Mouse (Mus musculus): ENCODE measurements at regions not wholly inside any gene's neighbourhood (a gene's known extent, or its start where the extent isn't known, plus 50 kb on each side); places are given as distances from the start of the nearest gene placed in this dataset.

DNA sequence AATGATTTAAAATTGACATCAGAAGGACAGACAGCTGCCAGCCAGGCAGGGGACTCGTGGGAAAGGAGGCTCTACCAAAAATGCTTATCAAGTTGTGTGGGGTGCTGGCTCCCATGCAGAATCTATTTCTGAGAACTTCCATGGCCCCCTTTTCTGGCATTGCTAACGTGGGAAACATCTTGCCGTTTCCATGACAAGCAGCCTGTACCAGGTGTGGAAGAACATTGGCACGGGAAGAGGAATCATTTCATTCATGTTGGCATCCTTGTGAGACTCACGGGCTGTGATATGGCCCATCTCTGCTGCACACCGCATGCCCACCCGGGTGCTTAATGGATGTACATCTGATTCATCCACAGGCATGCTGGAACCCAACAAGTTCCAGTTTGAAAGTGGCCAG, 76.9 kb upstream of the Sox2 start:
- Histone ChIP-seq H3K36me3 (ENCODE audit: control insufficient read depth, insufficient read depth) (no peaks in the 10 kb centered on the region), H3K4me3 (ENCODE audit: insufficient read depth, poor library complexity, severe bottlenecking) (no peak overlapping the region), H3K79me3 (ENCODE audit: low read depth) (no peaks in the 10 kb centered on the region), H3K27me3 (ENCODE audit: control insufficient read depth, insufficient read depth, insufficient read length) (no peaks in the 10 kb centered on the region), H3K79me2 (ENCODE audit: control insufficient read depth, insufficient read depth) (no peaks in the 10 kb centered on the region), H3ac (ENCODE audit: control insufficient read depth, insufficient read length, low read depth) (no peak overlapping the region)
- TF ChIP-seq MYOD1 (IDR thresholded peaks at IDR 0.05; ENCODE audit: control insufficient read depth, insufficient read length, low read depth) (no peak), MAX (IDR thresholded peaks at IDR 0.05) (no peak), CEBPB (IDR thresholded peaks at IDR 0.05; ENCODE audit: low read depth) (no peak), FOSL1 (IDR thresholded peaks at IDR 0.05; ENCODE audit: insufficient read depth, low read length, poor library complexity, severe bottlenecking) (no peak), CTCF (IDR thresholded peaks at IDR 0.05; ENCODE audit: control insufficient read depth, insufficient read depth, insufficient read length) (no peak), MYOG (IDR thresholded peaks at IDR 0.05; ENCODE audit: control insufficient read depth, extremely low read depth, insufficient read length) (no peak), USF1 (IDR thresholded peaks at IDR 0.05; ENCODE audit: low read depth) (no peak)

DNA sequence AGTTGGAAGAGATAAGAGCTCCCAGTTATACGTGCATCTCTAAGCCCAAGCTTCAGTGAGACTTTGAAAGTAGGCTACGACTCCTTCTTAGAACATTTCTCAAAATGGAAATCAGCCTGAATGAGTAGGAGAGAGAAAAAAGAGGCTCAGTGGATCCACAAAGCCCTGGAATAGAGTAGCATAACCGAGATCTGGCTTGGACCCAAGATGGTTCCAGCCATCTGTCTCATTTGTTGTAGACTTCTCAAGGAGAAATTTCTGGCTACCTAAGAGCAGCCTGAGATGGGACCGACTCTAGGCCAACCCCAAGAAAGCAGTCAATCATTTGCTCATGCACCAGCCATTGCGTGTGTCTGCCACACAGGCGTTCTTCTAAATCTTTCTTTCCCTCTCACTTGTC, 78.1 kb upstream of the Sox2 start:
- no peaks in the 10 kb centered on the region for H3K79me2 ChIP-seq (ENCODE audit: control insufficient read depth, insufficient read depth)
- no peak overlapping the region for H3ac ChIP-seq (ENCODE audit: control insufficient read depth, insufficient read length, low read depth)
- H3K4me3 ChIP-seq (ENCODE audit: insufficient read depth, poor library complexity, severe bottlenecking): no peak overlapping the region
- no peaks in the 10 kb centered on the region for H3K27me3 ChIP-seq (ENCODE audit: control insufficient read depth, insufficient read depth, insufficient read length)
- H3K79me3 ChIP-seq (ENCODE audit: low read depth): no peaks in the 10 kb centered on the region
- H3K36me3 ChIP-seq (ENCODE audit: control insufficient read depth, insufficient read depth): no peaks in the 10 kb centered on the region
- TF ChIP-seq CTCF (IDR thresholded peaks at IDR 0.05; ENCODE audit: control insufficient read depth, insufficient read depth, insufficient read length): no peak
- TF ChIP-seq USF1 (IDR thresholded peaks at IDR 0.05; ENCODE audit: low read depth): no peak
- TF ChIP-seq MAX (IDR thresholded peaks at IDR 0.05): no peak

DNA sequence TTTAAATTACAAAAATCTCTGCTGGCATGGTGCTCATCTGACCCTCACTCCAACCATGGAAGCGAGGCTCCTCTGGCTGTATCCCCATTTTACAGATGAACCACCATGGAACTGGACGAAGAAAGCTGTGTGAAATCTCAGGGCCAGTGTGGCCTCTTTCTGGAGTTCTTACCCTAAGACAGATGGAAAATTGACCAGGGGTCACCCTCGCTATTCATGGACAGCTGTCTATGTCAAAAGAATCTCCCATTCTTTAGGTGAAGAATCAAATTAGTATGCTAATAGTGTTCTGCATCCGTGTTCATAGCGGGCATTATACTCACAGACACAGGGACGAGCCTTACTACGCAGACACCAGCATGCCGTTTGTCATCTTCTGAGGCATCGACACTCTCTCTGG, 78.6 kb upstream of the Sox2 start:
- H3K79me2 ChIP-seq (ENCODE audit: control insufficient read depth, insufficient read depth): no peaks in the 10 kb centered on the region
- no peaks in the 10 kb centered on the region for H3K36me3 ChIP-seq (ENCODE audit: control insufficient read depth, insufficient read depth)
- H3K27me3 ChIP-seq (ENCODE audit: control insufficient read depth, insufficient read depth, insufficient read length): no peaks in the 10 kb centered on the region
- H3K79me3 ChIP-seq (ENCODE audit: low read depth): no peaks in the 10 kb centered on the region
- no peak for TF ChIP-seq USF1 (IDR thresholded peaks at IDR 0.05; ENCODE audit: low read depth)
- no peak for TF ChIP-seq MYOD1 (IDR thresholded peaks at IDR 0.05; ENCODE audit: control insufficient read depth, insufficient read length, low read depth)
- TF ChIP-seq CEBPB (IDR thresholded peaks at IDR 0.05; ENCODE audit: low read depth): no peak
- no peak for TF ChIP-seq MAX (IDR thresholded peaks at IDR 0.05)
- TF ChIP-seq MYOG (IDR thresholded peaks at IDR 0.05; ENCODE audit: control insufficient read depth, extremely low read depth, insufficient read length): no peak
- no peak for TF ChIP-seq FOSL1 (IDR thresholded peaks at IDR 0.05; ENCODE audit: insufficient read depth, low read length, poor library complexity, severe bottlenecking)
- no peak for TF ChIP-seq CTCF (IDR thresholded peaks at IDR 0.05; ENCODE audit: control insufficient read depth, insufficient read depth, insufficient read length)
- no peak overlapping the region for H3K4me3 ChIP-seq (ENCODE audit: insufficient read depth, poor library complexity, severe bottlenecking)
- H3ac ChIP-seq (ENCODE audit: control insufficient read depth, insufficient read length, low read depth): no peak overlapping the region

DNA sequence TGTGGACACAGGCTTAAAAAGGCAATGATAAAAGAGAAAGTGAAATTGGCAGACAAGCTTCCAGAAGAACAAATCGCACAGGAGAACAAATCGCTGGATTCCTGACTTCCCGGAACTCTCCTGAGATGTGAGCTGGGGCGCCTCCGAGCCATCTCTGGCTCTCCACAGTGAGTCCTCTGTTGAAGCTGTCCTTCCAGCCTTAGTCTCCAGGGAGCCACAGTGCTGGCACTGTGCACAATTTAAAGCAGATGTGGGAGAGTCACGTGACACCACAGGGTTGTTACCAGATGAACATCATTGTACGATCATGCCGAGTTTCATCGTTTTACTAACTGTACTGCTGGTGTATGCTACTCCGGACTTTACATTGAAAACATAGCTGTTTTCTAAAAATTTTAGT, 80.2 kb upstream of the Sox2 start:
- TF ChIP-seq MYOD1 (IDR thresholded peaks at IDR 0.05; ENCODE audit: control insufficient read depth, insufficient read length, low read depth) (no peak), FOSL1 (IDR thresholded peaks at IDR 0.05; ENCODE audit: insufficient read depth, low read length, poor library complexity, severe bottlenecking) (no peak), MAX (IDR thresholded peaks at IDR 0.05) (no peak), USF1 (IDR thresholded peaks at IDR 0.05; ENCODE audit: low read depth) (peak; percentile 71)
- Histone ChIP-seq H3K36me3 (ENCODE audit: control insufficient read depth, insufficient read depth) (no peaks in the 10 kb centered on the region), H3K27me3 (ENCODE audit: control insufficient read depth, insufficient read depth, insufficient read length) (no peaks in the 10 kb centered on the region), H3ac (ENCODE audit: control insufficient read depth, insufficient read length, low read depth) (no peak overlapping the region), H3K4me3 (ENCODE audit: insufficient read depth, poor library complexity, severe bottlenecking) (no peak overlapping the region), H3K79me2 (ENCODE audit: control insufficient read depth, insufficient read depth) (no peaks in the 10 kb centered on the region), H3K79me3 (ENCODE audit: low read depth) (no peaks in the 10 kb centered on the region)

DNA sequence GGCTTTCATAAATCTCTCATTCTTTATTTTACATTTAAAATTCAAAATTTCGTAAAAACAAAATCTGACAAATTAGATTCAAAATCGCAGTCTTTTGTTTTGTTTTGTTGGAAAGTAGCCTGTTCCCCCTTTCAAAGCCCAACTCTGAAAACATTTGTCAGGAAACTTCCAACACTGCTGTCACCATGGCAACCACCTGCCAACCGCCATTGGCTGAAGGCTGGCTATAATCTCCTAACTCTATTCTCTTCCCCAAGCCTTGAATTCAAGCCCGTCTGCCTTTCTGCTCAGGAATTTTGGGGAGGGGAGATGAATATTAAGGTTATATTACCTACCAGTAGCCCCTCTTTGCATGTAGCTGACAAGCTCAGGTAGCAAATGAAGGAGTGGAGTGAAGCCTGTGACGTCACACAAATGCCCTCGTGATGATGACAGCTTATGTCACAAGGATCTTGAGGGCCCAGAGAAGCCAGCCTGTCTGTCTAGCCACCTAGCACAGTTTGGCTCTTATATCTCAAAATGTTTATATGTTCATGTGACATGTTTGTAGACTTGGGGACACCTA, 82.0 kb upstream of the Sox2 start:
- Histone ChIP-seq H3ac (ENCODE audit: control insufficient read depth, insufficient read length, low read depth) (no peak overlapping the region), H3K79me2 (ENCODE audit: control insufficient read depth, insufficient read depth) (no peaks in the 10 kb centered on the region), H3K4me3 (ENCODE audit: insufficient read depth, poor library complexity, severe bottlenecking) (no peak overlapping the region), H3K79me3 (ENCODE audit: low read depth) (no peaks in the 10 kb centered on the region), H3K36me3 (ENCODE audit: control insufficient read depth, insufficient read depth) (no peaks in the 10 kb centered on the region), H3K27me3 (ENCODE audit: control insufficient read depth, insufficient read depth, insufficient read length) (no peaks in the 10 kb centered on the region)
- TF ChIP-seq MAX (IDR thresholded peaks at IDR 0.05): no peak
- TF ChIP-seq MYOD1 (IDR thresholded peaks at IDR 0.05; ENCODE audit: control insufficient read depth, insufficient read length, low read depth): no peak
- no peak for TF ChIP-seq MYOG (IDR thresholded peaks at IDR 0.05; ENCODE audit: control insufficient read depth, extremely low read depth, insufficient read length)
- no peak for TF ChIP-seq CTCF (IDR thresholded peaks at IDR 0.05; ENCODE audit: control insufficient read depth, insufficient read depth, insufficient read length)
- no peak for TF ChIP-seq FOSL1 (IDR thresholded peaks at IDR 0.05; ENCODE audit: insufficient read depth, low read length, poor library complexity, severe bottlenecking)
- TF ChIP-seq USF1 (IDR thresholded peaks at IDR 0.05; ENCODE audit: low read depth): no peak
- TF ChIP-seq CEBPB (IDR thresholded peaks at IDR 0.05; ENCODE audit: low read depth): no peak

DNA sequence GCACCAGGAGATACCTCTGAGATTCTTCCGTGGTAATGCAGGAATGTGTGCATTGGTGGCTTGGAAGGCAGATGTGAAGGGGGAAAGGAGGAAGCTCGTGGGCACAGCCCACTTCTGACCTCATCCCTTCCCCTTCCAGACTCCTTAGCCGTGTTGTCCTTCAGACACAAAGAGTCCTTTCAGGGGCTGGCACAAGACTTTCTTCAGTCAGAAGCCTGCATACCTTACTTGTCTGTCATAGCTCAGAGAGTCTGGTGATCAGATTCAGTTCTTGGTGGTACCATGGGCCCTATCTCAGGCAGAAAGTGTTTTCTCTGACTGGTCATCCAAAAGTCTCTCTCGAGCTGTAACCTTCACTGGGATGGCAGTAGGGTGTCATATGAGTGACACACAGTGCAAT, 84.8 kb upstream of the Sox2 start:
- Histone ChIP-seq H3K79me3 (ENCODE audit: low read depth) (no peaks in the 10 kb centered on the region), H3K27me3 (ENCODE audit: control insufficient read depth, insufficient read depth, insufficient read length) (no peaks in the 10 kb centered on the region), H3K79me2 (ENCODE audit: control insufficient read depth, insufficient read depth) (no peaks in the 10 kb centered on the region), H3K4me3 (ENCODE audit: insufficient read depth, poor library complexity, severe bottlenecking) (no peak overlapping the region), H3ac (ENCODE audit: control insufficient read depth, insufficient read length, low read depth) (no peak overlapping the region), H3K36me3 (ENCODE audit: control insufficient read depth, insufficient read depth) (no peaks in the 10 kb centered on the region)
- TF ChIP-seq MYOG (IDR thresholded peaks at IDR 0.05; ENCODE audit: control insufficient read depth, extremely low read depth, insufficient read length) (no peak), CTCF (IDR thresholded peaks at IDR 0.05; ENCODE audit: control insufficient read depth, insufficient read depth, insufficient read length) (no peak), MAX (IDR thresholded peaks at IDR 0.05) (no peak), CEBPB (IDR thresholded peaks at IDR 0.05; ENCODE audit: low read depth) (no peak), MYOD1 (IDR thresholded peaks at IDR 0.05; ENCODE audit: control insufficient read depth, insufficient read length, low read depth) (no peak)
